Mouse (Mus musculus): ENCODE measurements around the gene Rft1.

Gene Rft1

DNA sequence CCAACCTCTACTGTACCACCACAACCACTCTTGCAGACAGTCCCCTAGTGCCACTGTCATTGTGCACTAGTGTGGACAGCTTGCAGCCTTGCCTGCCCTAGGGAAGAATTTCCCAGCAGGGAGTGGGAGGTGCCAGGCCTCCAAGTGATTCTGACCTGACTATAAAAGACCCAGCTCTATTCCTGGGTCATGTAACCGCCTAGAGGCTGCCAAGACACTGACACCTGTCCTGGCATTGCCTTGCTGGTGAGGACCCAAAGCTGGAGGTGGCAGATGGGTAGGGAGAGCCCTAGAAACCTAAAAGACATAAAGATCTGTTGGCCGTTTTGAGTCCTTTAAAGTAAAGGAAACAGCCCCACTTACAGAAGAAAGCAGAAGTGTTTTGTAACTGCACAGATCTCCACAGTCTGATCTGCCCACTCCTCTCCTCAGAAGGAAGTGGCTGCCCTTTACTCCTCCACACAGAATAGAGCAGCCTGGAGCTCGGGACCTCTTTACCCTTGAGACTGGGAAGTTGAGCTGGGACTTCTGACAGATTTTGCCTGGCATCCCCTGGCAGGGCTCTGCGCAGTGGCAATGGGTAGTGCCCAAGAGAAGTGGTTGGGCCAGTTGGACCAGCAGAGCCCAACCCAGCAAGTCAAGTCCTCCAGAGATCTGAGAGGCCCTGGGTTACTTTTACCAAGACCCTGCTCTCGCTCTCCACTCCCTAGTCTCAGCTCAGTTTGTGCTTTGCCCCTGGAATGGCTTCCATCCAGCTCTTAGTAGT is 23.2 kb upstream of the Rft1 start:
- peak; percentile 47 to 60 for DNase-seq (ENCODE audit: low spot score in 2 of 2)

DNA sequence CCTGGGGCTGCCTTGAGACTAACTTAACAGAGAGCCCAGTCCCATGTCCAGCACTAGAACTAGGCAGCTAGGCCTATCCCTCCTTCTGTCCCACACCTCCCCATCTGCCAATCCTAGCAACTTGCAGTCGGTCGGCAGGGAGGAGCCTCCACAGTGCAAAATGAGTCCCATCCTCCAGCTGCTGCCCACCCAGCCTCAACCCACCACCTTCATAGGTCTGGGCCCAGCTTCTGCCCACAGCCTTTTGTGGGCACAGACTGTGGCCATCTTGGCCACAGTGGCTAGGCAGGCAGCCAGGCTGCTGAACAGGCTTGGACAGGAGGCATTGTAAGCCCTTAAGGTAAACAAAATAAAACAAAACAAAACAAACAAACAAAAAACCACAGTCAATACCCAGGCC is 22.3 kb upstream of the Rft1 start:
- no peak for DNase-seq (ENCODE audit: low spot score in 2 of 2)

DNA sequence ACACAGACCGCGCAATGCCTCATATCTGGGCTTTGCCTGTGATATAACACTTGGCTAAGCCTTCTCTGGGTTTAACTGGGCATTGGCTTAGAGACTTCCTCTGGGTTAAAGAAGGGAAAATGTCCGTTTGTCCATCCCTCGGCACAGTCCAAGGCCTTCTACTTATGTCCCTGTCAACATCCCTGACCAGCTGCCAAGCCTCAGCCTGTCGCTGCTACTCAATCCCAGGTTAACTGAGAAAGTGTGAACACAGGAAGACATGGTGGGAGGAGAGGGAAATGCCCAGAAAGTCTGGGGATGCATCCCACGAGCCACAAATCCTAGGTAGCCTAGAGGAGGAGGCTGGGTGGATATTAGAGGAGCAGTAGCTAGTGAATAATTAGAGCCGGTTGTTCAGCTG is 20.5 kb upstream of the Rft1 start:
- DNase-seq (ENCODE audit: low spot score in 2 of 2), result no peak

DNA sequence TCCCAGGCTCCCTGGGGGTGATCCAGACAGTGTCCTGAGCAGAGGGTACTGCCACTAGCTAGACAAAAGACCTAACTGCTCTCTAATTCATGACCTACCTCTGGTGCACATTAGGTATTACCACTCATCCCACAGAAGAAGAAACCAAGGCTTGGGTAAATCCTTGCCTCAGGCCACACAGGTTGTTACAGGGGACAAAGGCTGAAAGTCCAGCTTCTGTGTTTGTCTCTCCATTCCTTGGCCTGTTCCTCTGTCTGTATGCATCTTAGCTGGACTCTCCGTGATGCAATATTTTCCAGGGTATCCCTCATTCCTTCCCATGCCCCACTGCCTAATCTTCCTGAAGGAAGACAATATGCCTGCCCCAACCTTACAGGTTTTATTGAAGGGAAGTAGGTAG is 19.7 kb upstream of the Rft1 start:
- DNase-seq (ENCODE audit: low spot score in 2 of 2), result no peak

DNA sequence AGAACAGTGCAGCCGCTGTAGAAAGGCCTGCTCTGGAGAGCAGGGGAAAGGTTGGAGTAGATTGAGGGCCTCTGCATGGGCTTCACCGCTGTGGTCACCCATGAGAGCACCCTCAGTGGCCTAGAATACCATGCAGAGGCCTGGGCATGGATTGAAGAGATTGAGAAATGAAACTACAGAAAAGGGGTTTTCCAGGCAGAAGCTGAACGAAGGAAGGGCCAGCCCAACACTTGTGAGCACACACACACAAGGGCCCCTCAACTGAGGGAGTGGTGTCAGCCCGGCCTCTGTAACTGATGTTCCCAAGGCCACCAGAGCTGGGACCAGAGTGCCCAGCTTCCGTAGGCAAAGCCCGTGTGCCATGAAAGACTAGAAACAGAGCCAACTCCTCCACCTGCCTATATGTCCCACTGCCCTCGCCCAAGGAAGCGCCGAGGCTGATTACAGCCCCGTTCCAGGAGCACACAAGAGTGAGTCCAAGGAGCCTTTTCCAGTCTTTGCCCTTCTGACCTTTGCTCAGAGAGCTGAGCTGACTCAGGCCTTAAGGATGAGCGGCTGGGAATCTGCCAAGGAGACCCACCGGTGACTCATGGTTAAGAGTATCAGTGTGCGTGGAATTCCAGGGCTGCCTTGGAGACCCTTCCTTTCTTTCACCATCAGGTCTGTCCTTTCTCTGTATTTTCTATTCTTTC is 18.8 kb upstream of the Rft1 start:
- peak; percentile 67 to 78 for DNase-seq (ENCODE audit: low spot score in 2 of 2)

DNA sequence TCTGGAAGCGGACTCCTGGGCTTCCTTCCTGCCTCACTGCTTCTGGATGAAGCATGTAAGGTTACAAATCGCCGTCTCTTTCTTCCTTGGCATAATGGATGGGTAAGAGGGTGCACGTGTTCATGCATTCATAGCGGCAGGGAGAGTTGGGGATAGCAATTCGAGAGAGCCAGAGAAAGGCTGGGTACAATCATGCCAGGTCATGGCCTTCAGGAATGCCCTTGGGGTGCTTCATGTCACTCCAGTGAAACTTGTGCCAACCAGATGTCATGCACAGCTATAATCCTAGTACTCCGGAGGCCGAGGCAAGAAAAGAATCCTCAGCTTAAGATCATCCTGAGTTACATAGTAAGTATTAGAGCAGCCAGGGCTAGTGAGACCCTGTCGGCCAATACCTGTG is 17.7 kb upstream of the Rft1 start:
- no peak for DNase-seq (ENCODE audit: low spot score in 2 of 2)

DNA sequence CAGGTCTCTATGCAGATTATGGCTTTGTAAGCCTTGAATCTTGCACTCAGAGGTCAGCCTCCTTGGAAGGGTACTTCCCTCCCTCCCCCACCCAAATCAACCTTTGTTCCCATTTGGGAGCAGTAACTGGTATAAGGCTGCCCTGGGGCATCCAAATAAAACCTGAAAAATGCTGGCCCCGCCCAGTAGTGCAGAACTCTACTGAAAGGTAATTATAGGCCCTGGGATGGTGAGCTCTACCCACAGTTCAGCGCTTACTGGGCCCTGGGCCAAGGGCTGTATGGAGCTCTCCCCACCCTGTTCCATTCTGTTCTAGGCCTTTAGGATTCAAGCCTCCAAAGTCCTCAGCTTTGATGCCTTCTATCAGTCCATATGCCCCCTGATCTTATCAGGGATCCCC is 17.1 kb upstream of the Rft1 start:
- no peak for DNase-seq (ENCODE audit: low spot score in 2 of 2)

DNA sequence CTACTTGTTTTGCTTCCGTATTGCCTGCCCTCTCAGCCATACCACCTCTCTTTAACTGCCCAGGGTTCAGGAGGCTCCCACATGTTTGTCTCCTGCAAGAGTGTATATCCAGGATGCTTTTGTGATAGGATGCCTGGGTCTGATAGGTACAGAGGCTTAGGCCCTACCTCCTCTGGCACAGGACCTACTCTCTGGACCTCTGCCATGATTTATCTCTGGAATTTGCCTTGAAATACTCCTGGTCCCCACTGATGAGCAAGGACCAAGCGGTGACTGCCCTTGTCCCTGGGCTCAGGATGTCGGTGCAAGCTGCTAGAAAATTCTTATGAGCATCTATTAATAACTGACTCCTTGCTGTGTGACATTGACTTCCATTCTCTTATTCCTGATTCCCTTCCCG is 16.2 kb upstream of the Rft1 start:
- no peak for DNase-seq (ENCODE audit: low spot score in 2 of 2)

DNA sequence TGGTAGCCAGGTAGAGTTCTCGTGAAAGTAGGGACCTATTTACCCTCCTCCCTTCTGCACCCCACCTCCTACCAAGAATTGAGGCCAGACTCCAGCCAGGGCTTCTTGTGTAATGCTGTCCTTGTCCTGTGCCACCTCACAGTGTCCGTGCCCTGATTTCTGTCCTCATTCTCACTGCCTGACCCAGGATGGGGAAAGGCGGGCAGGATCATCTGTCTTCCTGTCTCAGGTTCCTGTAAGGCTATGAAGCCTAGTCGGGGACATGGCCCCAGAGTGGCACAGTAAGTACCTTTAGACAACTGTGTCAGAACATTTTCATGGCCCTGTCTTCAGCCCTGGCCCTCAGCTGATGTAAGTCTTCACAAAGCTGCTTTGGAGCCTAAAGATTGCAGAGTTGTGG is 15.5 kb upstream of the Rft1 start:
- DNase-seq (ENCODE audit: low spot score in 2 of 2), result no peak

DNA sequence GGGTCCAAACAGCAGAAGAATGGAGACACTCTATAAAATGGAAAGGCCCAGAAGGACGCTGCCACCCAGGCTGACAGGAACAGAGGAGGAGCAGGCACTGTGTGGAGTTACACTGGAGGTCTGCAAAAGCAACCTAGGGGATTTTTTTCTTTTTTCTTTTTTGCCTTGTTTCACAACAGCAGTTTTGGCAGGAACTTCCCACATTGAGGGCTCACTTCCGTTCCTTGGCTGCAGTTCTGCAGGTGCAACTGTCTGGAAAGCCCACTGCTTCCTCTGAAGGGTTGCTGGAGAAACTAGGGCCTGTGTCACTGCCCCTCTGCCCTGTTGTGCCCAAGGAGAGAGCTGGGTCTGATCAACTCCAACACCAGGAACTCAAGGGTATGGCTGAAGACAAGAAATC is 12.4 kb upstream of the Rft1 start:
- DNase-seq (ENCODE audit: low spot score in 2 of 2), result peak; percentile 53 to 58

DNA sequence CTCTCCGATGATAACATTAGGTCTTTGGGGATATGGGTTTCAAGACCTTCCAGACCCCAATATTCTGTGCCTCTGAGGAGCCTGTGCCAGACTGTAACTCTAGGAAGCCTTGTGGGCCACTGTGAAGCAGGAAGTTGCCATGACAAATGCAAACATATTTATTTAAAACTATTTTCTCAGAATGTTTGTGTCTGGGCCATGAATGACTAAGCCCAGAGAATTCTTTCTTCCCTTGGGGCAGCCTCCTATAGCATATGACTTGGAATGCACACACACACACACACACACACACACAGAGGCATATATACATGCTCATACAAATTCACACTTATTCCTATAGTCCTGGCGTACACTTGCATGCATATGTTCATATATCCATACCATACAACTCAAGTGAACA is 10.1 kb upstream of the Rft1 start:
- no peak for DNase-seq (ENCODE audit: low spot score in 2 of 2)

DNA sequence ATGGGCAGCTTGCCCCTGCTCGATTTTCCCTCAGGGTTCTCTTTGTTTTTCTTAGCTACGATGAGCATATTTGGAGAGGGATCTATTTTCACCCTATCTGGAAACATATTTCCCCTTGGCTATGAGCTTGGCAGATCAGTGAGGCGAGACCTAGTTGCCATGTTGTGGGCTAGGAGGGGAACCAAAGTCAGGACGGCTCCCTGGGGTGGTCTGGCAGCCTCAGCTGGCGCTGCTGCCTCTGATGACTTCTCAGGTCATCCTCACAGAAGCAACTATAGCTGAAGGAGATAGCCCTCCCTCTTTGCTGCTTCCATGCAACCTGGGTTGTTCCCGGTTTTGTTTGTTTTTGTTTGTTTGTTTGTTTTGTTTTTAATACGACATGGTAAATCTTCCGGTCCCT is 9.1 kb upstream of the Rft1 start:
- no peak for DNase-seq (ENCODE audit: low spot score in 2 of 2)

DNA sequence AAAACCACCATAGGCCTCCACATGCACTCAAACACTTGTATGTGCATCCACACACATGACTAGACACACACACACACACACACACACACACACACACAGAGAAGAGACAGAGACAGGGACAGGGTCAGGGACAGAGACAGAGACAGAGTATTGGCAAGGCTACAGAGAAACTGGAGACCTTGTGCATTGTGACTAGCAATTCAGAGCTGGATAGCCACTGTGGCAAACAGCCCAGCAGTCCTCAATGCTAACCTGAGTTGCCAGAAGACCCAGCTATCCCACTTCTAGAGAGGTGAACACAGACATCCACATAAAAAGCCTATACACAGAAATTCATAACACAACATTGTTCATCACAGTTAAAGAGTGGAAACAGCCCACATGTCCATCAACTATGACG is 7.7 kb upstream of the Rft1 start:
- DNase-seq (ENCODE audit: low spot score in 2 of 2), result no peak

DNA sequence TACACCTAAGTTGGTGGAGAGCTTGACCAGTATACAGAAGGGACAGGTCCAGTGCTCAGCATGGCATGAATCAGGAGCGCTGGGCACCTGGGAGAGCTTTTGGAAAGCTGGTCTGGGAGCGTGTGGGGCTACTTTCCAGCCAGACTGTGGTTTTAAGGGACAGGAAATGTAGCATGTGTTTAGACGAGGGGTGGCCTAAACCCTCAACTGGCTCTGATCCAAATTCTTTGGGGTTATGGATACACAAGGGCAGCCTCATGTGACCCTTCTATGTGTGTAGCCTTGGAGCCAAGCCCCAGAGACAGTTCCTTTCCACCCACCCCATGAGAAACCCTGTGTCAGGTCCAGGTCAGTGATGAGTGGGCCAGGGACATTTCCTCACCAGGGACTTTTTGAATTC is 5.7 kb upstream of the Rft1 start:
- DNase-seq (ENCODE audit: low spot score in 2 of 2), result no peak

DNA sequence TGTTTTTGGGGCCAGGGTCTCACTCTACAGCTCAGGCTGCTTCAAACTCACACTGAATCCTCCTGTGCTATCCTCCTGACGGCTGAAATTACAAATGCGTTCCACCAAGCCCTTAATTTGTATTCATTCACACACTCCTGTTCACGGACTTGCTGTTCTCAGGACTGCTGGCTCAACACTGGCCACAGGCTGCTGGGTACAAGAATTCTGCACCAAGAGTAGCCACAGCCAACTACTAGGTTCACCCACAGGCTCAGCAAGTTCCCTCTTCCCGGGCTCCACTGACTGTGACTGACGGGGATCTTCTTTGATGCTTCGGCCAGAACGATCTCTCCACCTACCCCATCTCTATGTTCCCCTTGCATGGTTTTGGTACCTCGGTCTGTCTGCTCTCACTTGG is 4.4 kb upstream of the Rft1 start:
- no peak for DNase-seq (ENCODE audit: low spot score in 2 of 2)

DNA sequence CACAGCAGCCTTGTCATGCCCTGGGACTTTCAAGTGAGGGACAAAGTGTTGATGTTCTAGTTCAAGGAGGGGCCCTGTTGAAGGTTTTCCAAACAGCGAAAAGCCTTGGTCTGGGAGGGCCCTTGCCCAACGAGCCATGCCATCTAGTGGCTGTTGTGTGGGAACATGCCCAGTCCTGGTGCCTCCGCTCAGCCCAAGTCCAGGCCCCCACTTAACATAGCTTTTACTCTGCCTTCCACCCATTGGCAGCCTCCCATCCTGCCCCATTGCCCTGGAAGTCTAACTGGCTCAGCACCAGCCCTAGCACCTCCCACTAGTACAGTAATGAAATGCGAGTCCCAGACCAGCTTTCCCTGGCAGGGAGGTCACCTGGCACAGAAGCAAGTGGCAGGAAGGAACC is 3.2 kb upstream of the Rft1 start:
- DNase-seq (ENCODE audit: low spot score in 2 of 2), result peak; percentile 22 to 37

DNA sequence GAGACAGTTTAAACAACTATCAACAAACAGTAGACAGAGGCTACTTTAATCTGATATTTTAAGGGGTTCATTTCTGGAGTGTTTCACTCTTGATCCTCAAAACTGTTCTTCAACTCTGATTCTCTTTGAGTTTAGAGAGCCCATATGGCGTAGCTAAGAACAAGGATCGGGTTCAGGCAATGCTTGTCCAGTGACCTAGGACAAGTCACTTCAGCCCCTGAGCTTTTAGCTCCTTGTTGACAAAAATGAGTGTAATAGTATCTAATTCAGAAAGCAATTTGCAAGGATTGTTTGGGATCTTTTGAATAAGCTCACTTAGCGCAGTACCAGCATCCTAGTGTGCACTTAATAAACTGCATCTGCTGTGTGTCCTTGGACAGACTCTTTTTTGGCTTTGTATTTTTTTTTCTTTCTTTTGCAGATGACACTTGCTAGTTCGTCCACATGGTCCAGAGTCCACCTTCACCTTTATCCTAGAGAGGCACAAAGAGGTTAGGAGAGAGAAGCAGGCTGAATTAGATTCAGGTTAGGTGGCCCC is 600 bp downstream of the Rft1 start:
- DNase-seq (ENCODE audit: low spot score in 2 of 2), result no peak

DNA sequence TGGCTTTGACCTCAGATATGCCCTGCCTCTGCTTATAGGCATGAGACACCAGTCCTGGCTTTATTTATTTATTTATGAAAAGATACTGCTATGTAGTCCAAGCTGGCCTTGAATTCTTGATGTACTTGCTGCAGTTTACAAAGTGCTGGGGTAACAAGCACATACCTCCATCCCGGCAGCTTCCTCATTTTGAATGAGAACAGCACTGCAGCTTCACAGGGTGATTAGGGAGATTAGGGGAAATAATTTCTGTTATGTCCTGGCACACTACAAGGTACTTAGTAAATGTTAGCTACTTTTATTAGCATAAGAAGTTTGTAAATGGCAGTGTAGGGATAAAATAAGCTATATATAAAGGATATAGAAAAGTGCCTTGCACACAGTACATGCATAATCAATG is 1.4 kb downstream of the Rft1 start:
- DNase-seq (ENCODE audit: low spot score in 2 of 2), result no peak

DNA sequence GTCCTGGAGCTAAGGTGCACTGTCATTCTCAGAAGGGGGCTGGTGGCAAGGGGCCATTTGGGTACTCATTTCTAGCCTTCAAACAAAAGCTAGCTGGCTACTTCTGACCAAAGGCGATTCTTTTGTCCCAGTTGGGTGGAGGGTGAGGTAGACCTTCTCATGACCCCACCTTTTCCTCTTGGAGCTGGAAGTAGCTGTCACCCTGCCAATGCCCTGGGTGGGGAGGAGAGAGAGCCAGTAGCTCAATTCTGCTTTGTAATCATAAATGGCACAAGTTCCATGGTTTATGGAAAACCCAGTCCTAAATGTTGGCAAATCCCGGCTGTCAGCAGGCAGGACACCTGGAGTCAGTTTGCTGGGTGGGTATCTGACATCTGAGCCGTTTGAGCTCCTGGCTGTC is 11.9 kb downstream of the Rft1 start:
- no peak for DNase-seq (ENCODE audit: low spot score in 2 of 2)

DNA sequence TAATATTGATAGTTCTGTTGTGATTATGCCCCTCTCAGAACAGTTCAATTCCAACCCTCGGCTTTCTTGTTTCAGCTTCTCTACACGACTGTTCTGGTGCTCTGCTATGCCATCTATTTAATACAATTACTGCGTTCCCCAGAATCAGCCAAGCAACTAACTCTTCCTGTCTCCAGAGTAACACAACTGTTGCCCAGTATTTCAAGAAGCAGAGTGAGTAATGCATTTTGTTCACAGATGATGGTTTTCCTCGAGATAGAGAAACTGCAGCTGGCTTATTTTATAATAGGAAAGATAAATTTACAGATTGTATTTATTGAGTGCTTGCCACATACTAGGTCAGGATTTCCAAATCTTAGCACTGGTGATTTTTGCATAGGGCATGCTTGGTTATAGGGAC is 12.4 kb downstream of the Rft1 start:
- DNase-seq (ENCODE audit: low spot score in 2 of 2), result no peak

DNA sequence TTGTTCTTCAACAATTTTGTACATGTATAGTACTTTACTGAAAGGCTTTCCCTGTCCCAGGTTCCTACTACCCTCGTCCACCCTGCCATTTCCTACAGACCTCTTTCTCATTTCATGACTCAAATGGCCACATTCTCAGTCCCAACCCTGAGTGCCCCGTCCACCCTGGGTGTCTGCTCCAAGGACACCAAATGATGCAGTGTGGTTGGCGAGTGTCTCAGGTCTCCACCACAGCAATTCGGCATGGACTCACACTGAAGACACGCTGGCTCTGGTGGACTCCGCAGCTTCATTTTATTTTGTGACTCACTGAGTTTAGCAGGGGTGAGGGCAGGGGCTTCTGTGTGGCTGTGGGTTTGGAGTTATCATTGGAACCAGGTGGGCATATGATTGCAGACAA is 16.0 kb downstream of the Rft1 start:
- no peak for DNase-seq (ENCODE audit: low spot score in 2 of 2)

DNA sequence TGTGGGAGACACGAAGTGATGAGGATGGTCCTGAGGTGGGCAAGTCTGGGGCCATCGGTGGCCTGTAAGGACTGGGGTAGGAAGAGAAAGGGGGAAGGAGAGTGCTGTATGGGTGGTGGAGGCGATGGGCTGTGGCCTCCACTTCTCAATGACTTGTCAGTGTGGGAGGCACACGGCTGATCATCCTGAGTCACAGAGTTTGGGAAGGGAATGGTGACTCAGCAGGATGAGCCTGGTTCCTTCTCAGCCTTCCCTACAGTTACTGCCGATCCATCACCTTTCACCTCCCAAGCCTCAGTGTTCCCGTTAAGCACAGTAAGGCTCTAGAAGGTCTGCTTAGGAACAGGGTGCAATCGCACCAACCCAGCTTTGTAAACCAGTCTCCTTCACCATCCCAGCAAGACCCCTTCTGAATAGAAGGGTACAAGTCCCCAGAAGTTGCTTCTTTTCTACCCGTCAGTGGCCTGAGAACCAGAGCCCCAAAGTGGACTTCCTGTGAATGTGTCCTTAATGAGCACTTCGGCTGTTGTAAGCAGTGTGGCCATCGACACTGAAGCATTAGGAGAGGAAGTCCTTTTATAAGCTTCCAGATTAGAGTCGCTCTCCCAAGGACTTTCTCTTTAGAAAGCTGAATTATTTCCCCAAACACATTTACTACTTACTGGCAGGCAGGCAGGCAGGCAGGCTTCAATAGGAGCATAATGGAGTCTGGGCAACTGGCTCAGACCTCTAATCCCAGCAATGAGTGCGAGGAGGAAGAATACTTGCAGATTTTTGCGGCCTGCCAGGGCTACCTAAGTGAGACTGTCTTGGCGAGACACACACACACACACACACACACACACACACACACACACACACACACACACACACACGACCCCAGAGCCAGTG is 17.2 kb downstream of the Rft1 start:
- peak in 1 of 2 experiments; percentile 2 for DNase-seq (ENCODE audit: low spot score in 2 of 2)

DNA sequence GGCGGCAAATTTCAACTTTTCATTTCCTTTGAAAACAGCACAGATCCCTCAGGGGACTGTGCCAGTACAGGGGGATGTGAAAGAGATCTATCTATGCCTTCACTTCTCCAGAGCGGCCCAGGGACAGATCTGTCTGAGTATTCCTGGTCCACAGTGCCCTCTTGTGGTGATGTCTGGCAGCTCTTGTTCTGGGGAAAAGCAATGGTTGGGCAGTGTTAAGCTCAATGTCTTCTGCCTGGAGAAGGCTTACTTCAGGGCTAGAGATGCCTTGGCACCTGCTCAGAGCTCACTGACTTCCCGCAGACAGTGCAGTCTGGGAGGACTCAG is 17.8 kb downstream of the Rft1 start:
- peak; percentile 87 to 91 for DNase-seq (ENCODE audit: low spot score in 2 of 2)
